Mouse (Mus musculus): ENCODE results near the gene Rnf130.

DNA sequence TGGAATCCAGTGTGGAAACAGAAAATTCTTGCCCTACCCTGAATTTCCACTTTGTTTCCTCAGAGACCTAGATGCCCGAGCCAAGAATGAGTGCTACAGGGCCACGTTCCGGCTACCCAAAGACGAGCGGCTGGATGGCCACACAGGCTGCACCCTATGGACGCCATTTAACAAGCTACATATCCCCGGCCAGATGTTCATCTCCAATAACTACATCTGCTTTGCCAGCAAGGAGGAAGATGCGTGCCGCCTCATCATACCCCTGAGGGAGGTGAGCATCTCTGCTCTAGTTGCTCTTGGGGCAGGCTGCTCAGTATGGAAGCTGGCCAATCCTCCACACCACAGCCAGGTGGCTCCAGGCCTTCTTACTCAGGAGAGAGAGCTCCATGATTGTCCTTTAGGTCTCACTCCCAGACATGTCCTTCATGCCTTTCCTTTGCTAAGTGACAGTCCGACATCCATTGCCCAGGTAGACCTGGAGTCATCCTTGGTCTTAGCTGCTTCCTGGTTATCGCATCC, 122.9 kb downstream of the Rnf130 start:
- TF ChIP-seq POLR2A (IDR thresholded peaks at IDR 0.05; ENCODE audit: low read depth, low read length) (no peak), CTCF (IDR thresholded peaks at IDR 0.05; ENCODE audit: borderline replicate concordance, insufficient read depth, low read length) (no peak)

Measured in embryonic fibroblast, embryonic 13.5 days (primary cell).